Mouse (Mus musculus) adipocyte (in vitro differentiated cells): ENCODE data around the gene 1110032F04Rik.
"Not testable (repeated sequence)": the region's sequence is repeated elsewhere in the genome, so short reads cannot be mapped to it uniquely, and the experiment has no call there.

ENCODE experiments used
- DNase-seq: peaks from one replicate; pipeline ENCODE4 v3.0.0-alpha.2; 2016; ENCODE audit warnings: low spot score

The 1110032F04Rik gene

DNA sequence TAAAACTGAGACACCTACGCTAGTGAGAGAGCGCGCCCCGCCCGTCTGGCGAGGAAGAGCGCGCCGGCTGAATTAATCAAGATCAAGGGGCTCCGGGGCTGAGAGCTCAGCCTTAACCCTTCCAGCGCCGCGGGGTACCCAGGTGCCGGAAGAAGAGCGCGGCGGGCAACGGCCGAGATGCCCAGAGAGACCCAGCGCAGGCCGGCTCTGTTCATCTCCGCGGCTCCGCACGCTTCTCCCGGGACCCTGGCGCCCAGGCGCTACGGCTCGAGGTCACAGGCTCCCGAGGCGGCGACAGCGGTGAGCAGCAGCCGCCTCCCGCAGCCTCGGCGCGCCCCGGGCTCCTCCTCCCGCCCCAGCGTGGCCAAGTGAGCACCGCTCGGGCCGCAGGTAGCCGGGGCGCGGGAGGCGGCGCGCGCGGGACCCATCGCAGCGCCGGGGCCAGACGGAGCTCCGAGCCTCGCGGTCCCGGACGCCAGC is at the start of gene 1110032F04Rik:
Gene 1110032F04Rik, plus strand, starts transcription at position 376 of the 480 bp plus-strand sequence.
- no peak for DNase-seq

DNA sequence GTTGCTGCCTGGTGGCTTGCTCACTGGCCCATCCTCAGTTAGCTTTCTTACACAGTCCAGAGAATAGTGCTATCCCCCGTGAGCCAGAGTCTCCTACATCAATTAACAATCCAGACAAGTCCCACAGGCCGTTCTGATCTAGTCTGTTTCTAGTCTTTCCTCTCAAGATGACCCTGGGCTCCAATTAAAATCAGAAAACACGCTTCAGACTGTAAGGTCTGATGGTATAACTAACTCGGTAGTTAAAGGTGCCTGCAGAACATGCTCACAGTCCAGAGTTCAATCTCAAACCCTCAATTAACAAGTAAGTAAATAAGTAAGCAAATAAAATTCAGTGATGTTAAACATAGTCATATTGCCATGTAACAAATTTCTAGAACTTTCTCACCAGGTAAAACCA is 48.0 kb upstream of the 1110032F04Rik start:
- no peak for DNase-seq

GRCm38 (mm10) chr3:68821926-68822341 is 47.5 kb upstream of the 1110032F04Rik start:
- no peak for DNase-seq

DNA sequence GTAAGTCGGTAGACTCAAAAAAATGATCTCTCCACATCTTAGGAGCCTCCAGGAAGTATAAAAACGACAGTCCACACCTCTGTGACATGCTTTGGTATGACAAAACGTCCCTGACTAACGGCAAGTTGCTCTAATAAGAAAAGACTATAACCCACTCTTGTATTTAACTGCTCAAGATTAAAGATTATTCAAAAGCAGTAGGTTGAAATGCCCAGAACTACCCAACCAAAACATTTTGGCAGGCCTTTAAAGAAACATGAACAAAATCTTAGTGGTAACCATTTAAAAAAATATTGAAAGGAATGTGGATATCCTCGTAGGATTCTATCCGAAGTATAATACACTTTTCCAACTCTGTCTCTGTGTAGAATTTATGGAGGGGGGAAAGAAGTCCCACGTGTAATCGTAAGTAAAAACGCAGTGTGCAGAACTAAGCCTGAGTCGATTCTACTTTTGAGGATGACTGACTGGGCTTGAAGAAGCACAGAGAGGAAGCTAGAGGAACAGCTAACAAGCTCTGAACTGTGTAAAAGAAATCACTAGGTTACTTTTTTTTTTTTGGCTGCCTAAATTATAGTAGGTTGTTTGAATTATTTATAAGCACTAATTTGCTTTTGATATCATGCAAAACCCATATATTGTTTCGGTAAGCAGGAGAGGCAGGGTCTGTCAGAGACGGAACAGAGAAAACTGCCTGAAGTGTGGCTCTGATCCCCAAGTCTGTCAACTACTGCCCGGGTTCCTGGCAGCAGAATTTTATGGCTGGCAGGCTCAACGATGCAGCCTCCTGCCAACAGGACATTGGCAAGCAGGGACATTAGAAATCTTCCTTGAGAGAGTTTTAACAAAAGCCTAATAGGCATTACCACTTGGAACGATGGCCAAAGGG is 45.3 kb upstream of the 1110032F04Rik start:
- peak; percentile 86 for DNase-seq

GRCm38 (mm10) chr3:68824765-68825090 is 44.7 kb upstream of the 1110032F04Rik start:
- no peak for DNase-seq

- DNase-seq: no peak
Measured at GRCm38 (mm10) chr3:68825151-68825550, 44.2 kb upstream of the 1110032F04Rik start.

DNA sequence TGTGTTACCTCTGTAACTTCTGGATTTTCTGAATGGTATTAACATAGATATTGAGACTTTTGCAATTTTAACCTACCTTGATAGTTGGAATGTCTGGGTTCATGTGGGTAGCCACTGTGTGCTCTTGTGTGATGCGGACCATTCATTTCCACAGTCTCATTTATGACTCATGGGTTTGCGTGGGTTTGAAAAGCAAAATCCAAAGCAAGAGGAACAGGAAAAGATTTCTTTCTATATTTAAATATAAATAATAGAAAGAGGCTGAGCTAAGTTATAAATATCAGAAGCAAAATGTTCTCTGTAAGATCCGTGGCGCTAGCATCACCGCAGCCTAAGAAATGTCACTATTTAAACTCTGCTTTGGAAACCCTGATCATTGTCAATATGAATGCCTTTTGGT is 41.7 kb upstream of the 1110032F04Rik start:
- DNase-seq: no peak

- DNase-seq: no peak
Measured at GRCm38 (mm10) chr3:68829944-68830343, 39.4 kb upstream of the 1110032F04Rik start.

- no peak for DNase-seq
Measured at GRCm38 (mm10) chr3:68836857-68837499, 32.4 kb upstream of the 1110032F04Rik start.

DNA sequence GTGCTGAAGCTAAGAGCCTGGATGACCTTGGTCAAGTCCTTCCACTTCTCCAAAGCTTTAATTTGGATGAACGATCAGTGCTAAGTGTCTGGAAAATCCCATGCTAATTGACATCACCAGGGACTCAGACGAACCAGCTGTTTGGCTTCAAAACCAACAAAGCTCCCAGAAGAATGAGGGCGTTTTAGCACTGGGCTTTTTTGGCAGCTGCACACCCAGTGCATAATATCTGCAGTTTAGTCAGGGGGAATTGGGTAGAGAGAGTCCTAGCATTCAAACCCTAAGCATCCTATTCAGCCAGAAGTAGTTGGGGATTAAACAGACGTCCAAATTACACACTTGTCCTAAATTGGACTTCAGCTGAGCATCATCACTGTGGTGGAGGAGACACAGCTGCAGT is 29.2 kb upstream of the 1110032F04Rik start:
- DNase-seq: no peak

DNA sequence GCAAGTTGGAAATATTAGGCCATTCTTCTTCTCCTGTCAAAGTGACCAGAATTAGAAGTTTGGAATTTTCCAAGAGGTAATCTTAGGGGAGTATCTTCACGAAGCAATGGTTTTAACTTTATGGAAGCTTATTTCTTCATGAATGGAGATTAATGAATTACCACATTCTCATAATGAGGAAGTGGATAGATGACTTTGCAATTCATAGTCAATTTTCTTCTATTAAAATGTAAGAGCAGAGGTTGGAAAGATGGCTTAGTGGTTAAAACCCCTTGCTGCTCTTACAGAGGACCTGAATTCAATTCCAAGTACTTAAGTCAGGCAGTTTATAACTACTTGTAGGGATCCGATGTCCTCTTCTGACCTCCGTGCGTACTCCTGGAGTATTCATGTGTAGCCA is 25.4 kb upstream of the 1110032F04Rik start:
- DNase-seq: no peak

DNA sequence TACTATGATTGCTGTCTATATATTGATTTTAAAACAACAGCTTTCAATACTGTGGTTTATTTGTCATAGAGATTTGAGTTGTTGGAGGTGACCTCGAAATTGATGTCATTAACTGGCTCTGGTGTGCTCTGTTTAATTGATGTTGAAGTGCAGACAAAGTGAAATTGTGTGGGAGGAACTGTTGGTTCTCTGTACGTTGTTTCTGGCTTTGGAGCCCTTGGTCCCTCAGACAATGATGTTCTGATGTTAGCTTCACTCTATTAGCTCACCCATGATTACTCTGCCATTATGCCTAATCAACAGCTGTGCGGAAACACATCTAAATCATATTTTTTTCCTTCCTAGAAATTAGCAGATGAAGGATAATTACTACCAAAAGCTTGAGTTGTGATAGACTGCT is 21.1 kb upstream of the 1110032F04Rik start:
- DNase-seq: no peak

GRCm38 (mm10) chr3:68852414-68852813 is 17.0 kb upstream of the 1110032F04Rik start:
- DNase-seq: no peak

- no peak for DNase-seq
Measured at GRCm38 (mm10) chr3:68869691-68870567, 543 bp downstream of the 1110032F04Rik start.

- no peak for DNase-seq
Measured at GRCm38 (mm10) chr3:68870568-68870950, 1.2 kb downstream of the 1110032F04Rik start.

DNA sequence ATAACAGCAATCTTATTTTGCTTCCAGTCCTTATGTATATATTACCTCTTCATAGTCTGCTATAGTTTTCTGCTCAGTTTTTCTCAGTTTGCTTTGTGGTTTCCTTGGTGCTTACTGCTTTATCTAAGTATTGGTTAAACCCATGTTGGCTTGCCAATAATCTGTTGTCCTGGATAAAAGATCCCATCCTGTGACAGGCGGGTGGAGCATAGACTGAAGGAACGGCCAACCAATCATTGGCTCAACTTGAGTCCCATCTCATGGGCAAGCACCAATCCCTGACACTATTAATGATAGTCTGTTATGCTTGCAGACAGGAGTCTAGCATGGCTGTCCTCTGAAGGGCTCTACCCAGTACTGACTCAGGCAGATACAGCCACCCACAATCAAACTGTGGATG is 4.7 kb downstream of the 1110032F04Rik start:
- no peak for DNase-seq

- no peak for DNase-seq
Measured at GRCm38 (mm10) chr3:68886845-68887244, 17.5 kb downstream of the 1110032F04Rik start.

- DNase-seq: no peak
Measured at GRCm38 (mm10) chr3:68895426-68895825, 26.0 kb downstream of the 1110032F04Rik start.

DNA sequence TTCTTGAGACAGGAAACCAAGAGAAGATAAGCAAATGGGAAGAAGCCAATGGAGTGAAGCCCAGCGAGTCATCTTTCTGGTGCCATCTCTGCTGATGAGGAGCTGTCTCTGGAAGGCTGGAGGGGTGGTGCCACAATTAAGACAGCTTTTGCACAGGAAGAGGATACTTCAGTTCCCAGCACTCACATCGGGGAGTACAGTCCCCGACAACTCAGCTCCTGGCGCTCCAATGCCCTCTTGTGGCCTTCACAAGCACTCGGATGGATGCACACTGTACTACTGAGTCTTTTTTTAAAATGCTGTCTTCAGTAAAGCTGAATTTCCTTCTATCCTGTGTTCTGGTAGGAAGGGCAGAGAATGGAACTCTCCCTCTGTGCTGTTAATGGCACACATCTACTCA is 27.8 kb downstream of the 1110032F04Rik start:
- no peak for DNase-seq

- not testable (repeated sequence) for DNase-seq
Measured at GRCm38 (mm10) chr3:68902636-68903035, 33.2 kb downstream of the 1110032F04Rik start.

GRCm38 (mm10) chr3:68904902-68905778 is 35.8 kb downstream of the 1110032F04Rik start:
- no peak for DNase-seq
